Mouse (Mus musculus): Measurements from ENCODE around the gene Nme2. TPM values are rescaled to one million over a fixed set of nuclear protein-coding genes. Genes with fewer than 3 reads are reported as not detected.

Gene Nme2
- 181 TPM for polyA plus RNA-seq (2017; shearing (Covaris generic))

GRCm38 (mm10) chr11:93956159-93956558 is at the start of gene Nme2:
Gene Nme2 (minus strand): TSS chr11:93956259.

GRCm38 (mm10) chr11:93995720-93996305 is 39.8 kb upstream of the Nme2 start, which contains the start of gene Spag9:
Gene Spag9 (plus strand): TSS chr11:93996091.

GRCm38 (mm10) chr11:93968005-93968847 is 12.2 kb upstream of the Nme2 start, which contains the start of the genes Gm20390 and Nme1:
Gene Gm20390 (minus strand): TSS chr11:93968293.
Gene Nme1 (minus strand): TSS chr11:93968521.

Other genes with a start within 250 kb of the Nme2 start
- 69.0 TPM for gene Utp18, start 70.5 kb downstream of the Nme2 start, polyA plus RNA-seq (2017; shearing (Covaris generic))
- gene Mbtd1, start 70.4 kb downstream of the Nme2 start, polyA plus RNA-seq (2017; shearing (Covaris generic)): 44.4 TPM
- 140 TPM for gene Gm20390, start 12.0 kb upstream of the Nme2 start, polyA plus RNA-seq (2017; shearing (Covaris generic))
- gene Nme1, start 12.3 kb upstream of the Nme2 start, polyA plus RNA-seq (2017; shearing (Covaris generic)): 63.3 TPM
- 91.4 TPM for gene Spag9, start 39.8 kb upstream of the Nme2 start, polyA plus RNA-seq (2017; shearing (Covaris generic))